Mouse (Mus musculus): ENCODE results near the gene Gbp3.

- TF ChIP-seq POLR2A (IDR thresholded peaks at IDR 0.05; ENCODE audit: low read depth, low read length) (no peak), CTCF (conservative IDR thresholded peaks at IDR 0.05; ENCODE audit: insufficient read depth, insufficient read length, low read depth, low read length) (no peak)
Observed at GRCm38 (mm10) chr3:142561666-142562065, 1.8 kb downstream of the Gbp3 start.
